Mouse (Mus musculus): ENCODE data around the gene Gm49366.
"Not testable (repeated sequence)": the region's sequence is repeated elsewhere in the genome, so short reads cannot be mapped to it uniquely, and the experiment has no call there.

Gm49366 gene

DNA sequence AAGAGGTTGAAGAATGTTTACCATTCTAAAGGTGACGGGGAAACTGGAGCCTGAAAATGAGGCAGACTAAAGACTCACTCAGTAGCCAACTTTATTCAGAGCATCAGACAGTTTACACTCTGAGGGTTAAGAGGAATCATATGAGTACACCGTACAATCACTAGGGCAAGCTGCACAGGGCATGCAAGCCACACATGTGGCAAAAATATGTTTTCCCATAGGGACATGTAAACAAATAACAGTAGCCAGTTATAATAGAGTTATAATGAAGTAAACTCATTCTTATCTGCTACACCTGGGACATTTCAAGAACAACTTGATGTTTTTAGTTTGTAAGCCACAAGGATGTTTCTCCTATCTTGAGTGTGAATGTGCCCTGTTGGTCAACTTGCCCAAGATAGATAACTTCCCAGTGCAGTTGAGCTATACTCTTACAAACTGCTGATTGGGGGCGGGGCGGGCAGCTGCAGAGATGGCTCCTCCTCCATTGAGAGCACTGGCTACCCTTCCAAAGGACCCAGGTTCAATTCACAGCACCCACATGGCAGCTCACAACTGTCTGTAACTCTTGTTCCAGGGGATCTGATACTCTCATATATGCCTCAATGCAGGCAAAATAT, 38.7 kb downstream of the Gm49366 start:
- no peak for DNase-seq (ENCODE audit: extremely low spot score, low spot score)

DNA sequence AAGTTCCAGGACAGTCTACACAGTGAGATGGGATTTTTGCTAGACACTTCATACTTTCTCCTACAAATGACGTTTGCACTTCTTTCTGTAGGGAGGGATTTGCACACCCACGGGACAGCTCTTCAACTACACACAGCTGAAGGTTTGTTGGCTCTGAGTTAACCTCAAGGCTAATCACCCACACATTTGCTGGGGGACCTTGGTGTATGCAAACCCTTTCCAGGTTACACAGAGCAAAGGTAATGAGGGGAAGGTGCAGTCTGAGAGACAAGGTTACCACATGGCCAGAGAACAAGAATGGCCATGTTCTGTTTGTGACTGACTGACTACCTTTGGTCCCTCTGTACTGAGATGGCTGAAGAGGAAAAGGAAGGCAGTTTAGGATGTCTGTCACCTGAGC, 45.1 kb downstream of the Gm49366 start:
- DNase-seq (ENCODE audit: extremely low spot score, low spot score), result no peak

DNA sequence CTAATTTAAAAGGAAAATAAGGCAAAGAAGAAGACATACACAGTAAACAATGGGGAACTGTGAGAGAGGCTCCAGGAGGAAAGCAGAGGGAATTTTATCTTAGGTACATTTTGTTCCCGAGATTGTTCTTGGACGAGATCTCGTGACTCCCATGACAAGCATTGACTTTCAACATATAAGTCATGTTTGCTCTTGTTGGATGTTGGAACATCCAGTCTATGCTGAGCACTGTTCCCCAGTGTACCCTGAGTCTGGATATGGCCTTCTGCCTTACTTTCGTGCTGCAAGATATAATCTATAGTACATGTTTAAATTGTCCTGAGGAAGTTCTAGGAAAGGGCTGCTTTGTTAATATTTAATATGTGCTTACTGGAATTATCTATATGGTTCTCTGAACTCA, 45.8 kb downstream of the Gm49366 start:
- no peak for DNase-seq (ENCODE audit: extremely low spot score, low spot score)

DNA sequence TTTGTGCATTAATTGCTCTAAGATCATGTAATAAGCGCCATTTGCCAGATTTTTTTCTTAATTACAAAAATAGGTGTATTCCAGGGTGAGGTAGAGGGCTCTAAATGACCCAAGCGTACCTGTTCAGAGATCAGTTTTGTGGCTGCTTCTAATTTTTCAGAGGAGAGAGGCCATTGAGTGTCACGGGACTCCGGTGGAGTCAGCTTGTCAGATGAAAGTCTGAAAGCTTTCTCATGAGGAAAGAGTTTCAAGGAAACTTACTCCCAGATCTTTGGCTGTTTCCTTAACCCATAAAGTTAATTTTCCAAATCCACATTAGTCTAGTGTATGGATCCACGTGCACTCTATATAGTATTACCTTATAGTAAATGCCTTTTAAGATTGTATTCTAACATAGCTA, 55.9 kb downstream of the Gm49366 start:
- not testable (repeated sequence) for DNase-seq (ENCODE audit: extremely low spot score, low spot score)

DNA sequence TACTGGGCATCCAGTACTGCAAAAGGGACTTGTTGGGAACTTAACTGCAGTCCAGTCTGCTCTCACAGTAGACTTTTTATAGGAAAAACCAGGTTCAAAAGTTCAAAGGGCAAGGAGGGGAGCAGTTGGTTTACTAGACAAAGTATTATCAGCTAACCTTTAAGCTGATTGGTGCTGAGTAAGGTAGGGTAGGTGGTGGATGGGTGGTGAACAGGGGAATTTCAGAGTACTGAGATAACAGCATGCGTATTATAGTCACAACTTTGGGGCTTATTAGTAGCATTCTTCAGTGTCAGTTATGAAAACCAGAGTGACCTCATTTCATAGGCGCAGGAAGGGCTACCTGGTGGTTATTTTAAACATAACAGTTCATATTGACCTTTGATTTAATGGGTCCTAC, 60.9 kb downstream of the Gm49366 start:
- no peak for DNase-seq (ENCODE audit: extremely low spot score, low spot score)

DNA sequence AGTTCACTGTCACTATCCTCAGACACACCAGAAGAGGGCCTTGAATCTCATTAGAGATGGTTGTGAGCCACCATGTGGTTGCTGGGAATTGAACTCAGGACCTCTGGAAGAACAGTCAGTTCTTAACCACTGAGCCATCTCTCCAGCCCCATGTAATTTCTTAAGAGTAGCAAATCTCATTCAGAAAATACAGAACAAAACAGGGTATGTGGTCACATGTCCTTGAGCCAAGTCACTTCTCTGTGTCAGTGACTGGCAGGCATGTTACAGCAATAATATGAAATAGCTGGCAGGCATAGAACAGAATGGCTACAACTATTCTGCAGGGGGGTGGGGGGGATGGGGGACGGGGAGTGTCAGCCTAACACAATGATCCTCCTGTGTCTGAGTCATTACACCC, 61.3 kb downstream of the Gm49366 start:
- no peak for DNase-seq (ENCODE audit: extremely low spot score, low spot score)

DNA sequence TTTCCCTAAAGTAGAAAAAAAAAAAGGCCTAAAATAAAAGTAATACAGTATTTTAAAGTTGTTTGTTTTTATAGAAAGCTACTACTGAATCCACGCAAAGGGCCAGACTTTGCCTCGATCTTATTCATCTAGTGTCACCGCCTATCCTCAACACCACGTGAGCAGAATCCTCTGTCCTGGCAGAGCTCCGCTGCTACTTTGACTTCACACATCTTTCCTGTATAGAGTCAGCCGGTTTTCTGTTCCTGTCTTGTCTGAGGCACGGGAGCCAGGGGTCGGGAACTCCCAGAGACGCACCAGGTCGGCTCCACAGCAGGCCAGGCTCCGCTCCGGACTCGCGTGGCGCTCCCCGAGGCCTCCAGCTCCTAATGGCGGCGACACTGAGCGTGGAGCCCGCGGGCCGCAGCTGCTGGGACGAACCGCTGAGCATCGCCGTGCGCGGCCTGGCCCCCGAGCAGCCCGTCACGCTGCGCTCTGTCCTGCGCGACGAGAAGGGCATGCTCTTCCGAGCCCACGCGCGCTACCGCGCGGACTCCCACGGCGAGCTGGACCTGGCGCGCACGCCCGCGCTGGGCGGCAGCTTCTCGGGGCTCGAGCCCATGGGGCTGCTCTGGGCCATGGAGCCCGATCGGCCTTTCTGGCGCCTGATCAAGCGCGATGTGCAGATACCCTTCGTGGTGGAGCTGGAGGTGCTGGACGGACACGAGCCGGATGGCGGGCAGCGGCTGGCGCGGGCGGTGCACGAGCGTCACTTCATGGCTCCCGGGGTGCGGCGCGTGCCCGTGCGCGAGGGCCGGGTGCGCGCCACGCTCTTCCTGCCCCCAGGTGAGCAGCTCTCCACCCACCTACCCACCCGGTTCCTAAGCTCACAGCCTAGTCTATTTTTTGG, 62.1 kb downstream of the Gm49366 start, which contains the start of gene Acot6:
Acot6 (plus strand) TSS at position 51 of the 889 bp plus-strand sequence.
- DNase-seq (ENCODE audit: extremely low spot score, low spot score), result peak; percentile 73

DNA sequence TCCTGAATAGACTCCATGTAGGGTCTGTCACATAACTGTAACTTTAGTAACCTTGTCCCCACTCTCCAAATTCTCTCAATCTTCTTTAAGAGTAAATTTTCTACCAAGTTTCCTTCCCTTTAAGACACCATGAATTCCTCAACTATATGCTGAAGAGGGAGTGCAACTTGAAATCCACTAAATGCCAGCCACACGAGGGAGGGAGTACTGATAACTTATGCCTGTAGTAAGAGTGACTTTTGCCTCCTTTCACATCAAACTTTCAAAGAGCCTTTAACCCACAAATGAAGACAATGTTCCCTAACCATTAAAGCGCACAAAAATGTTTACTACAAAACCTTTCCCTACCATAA, 62.7 kb downstream of the Gm49366 start:
- DNase-seq (ENCODE audit: extremely low spot score, low spot score), result no peak

DNA sequence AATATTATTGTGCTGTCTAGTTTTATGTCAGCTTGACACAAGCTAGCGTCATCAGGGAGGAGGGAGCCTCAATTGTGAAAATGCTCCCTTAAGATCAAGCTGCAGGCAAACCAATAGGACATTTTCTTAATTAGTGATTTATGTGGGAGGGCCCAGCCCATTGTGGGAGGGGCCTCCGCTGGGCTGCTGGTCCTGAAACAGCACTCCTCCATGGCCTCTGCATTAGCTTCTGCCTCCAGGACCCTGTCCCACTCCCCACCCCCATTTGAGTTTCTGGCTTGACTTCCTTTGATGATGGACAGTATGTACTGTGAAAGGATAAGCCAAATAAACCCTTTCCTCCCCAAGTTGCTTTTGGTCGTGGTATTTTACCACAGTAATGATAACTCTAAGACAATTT, 68.3 kb downstream of the Gm49366 start:
- no peak for DNase-seq (ENCODE audit: extremely low spot score, low spot score)

DNA sequence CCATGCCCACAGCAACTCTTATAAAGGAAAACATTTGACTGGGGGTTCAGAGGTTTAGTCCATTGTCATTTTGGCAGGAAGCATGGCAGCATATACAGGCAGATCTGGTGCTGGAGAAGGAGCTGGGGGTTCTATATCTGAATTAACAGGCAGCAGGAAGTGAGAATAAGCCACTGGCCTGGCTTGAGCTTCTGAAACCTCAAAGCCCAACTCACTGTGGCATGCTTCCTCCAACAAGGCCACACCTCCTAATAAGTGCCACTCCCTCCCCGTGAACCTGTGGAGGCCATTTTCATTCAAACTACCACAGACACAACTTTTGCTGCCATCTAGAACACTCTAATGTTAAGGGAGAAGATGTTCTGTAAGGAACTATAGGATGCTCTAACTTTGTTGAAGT, 69.0 kb downstream of the Gm49366 start:
- DNase-seq (ENCODE audit: extremely low spot score, low spot score), result no peak
